Mouse (Mus musculus) CH12.LX (cell line): Measurements from ENCODE around the gene Cecr2. TPM values are rescaled to one million over a fixed set of nuclear protein-coding genes. Genes with fewer than 3 reads are reported as not detected.

ENCODE experiments used
- DNase-seq: peaks from one replicate; pipeline ENCODE4 v3.0.0-alpha.2; 2013; ENCODE audit errors: extremely low read depth
- H3K27ac ChIP-seq: 2 replicates; pipeline ENCODE4 v1.5.1; 2012; ENCODE audit warnings: low read depth, mild to moderate bottlenecking, control low read depth, moderate library complexity; ENCODE audit not compliant: insufficient read depth
- H3K27me3 ChIP-seq: replicated peaks from 2 replicates; pipeline ENCODE3; 2012; ENCODE audit warnings: inconsistent platforms
- H3K36me3 ChIP-seq, 2 experiments: replicated peaks in 1 of 2; 2 replicates each; pipeline versions ENCODE3 to v1.6.1; 2012; ENCODE audit warnings: inconsistent platforms in 1 of 2, low read length in 1 of 2, mild to moderate bottlenecking in 1 of 2, mixed read lengths in 1 of 2, moderate library complexity in 1 of 2; ENCODE audit not compliant: control insufficient read depth in 1 of 2, insufficient read depth in 1 of 2
- H3K4me1 ChIP-seq, 2 experiments: 2 replicates each; pipeline ENCODE4 v1.6.1; 2012; ENCODE audit warnings: inconsistent platforms in 1 of 2, moderate library complexity in 1 of 2; ENCODE audit not compliant: insufficient read depth in 2 of 2, control insufficient read depth in 1 of 2
- H3K4me2 ChIP-seq: 2 replicates; pipeline ENCODE4 v1.6.1; 2012; ENCODE audit warnings: low read depth, mild to moderate bottlenecking, control low read depth; ENCODE audit not compliant: poor library complexity, insufficient read depth, severe bottlenecking
- H3K4me3 ChIP-seq, 3 experiments: fragments of 150-350 bp in 1 of 3; sonication (generic) in 1 of 3; replicated peaks in 1 of 3; 2 replicates each; pipeline versions ENCODE3 to v1.5.1; 2011 to 2012; ENCODE audit warnings: low read depth in 2 of 3, low read length in 2 of 3, mild to moderate bottlenecking in 2 of 3, moderate library complexity in 2 of 3, control low read depth in 1 of 3, improper control_type of control experiment in 1 of 3, inconsistent platforms in 1 of 3, mixed read lengths in 1 of 3; ENCODE audit not compliant: poor library complexity in 1 of 3
- H3K79me2 ChIP-seq: replicated peaks from 2 replicates; pipeline ENCODE4 v1.6.1; 2012; ENCODE audit warnings: mild to moderate bottlenecking, moderate library complexity; ENCODE audit not compliant: control insufficient read depth, poor library complexity, insufficient read depth, severe bottlenecking; ENCODE audit errors: extremely low read depth
- H3K9ac ChIP-seq: 2 replicates; pipeline ENCODE4 v1.6.1; 2012; ENCODE audit warnings: low read depth, mild to moderate bottlenecking, control low read depth, moderate library complexity; ENCODE audit not compliant: insufficient read depth
- H3K9me3 ChIP-seq: replicated peaks from 2 replicates; pipeline ENCODE3; 2012; ENCODE audit warnings: low read length, inconsistent platforms, mixed read lengths
- BHLHE40 ChIP-seq: IDR thresholded peaks from 2 replicates; pipeline ENCODE4 v1.6.1; 2011; ENCODE audit warnings: mild to moderate bottlenecking, low read depth, low read length, improper control_type of control experiment
- CTCF ChIP-seq, 2 experiments: IDR thresholded peaks in 1 of 2; conservative IDR thresholded peaks in 1 of 2; 2 replicates each; pipeline ENCODE4 v1.5.1; 2011 to 2012; ENCODE audit warnings: low read depth in 2 of 2, low read length in 2 of 2, improper control_type of control experiment in 1 of 2, inconsistent platforms in 1 of 2, mild to moderate bottlenecking in 1 of 2, moderate library complexity in 1 of 2
- ELF1 ChIP-seq: IDR thresholded peaks from 2 replicates; pipeline ENCODE4 v1.6.1; 2014; ENCODE audit warnings: low read depth, mild to moderate bottlenecking, inconsistent platforms, low read length, improper control_type of control experiment
- EP300 ChIP-seq: IDR thresholded peaks from 2 replicates; pipeline ENCODE4 v1.6.1; 2011; ENCODE audit warnings: low read length, improper control_type of control experiment
- KAT2A ChIP-seq: IDR thresholded peaks from 2 replicates; pipeline ENCODE4 v1.6.1; 2012; ENCODE audit warnings: low read length, improper control_type of control experiment, inconsistent platforms; ENCODE audit not compliant: insufficient replicate concordance
- MAFK ChIP-seq: IDR thresholded peaks from 2 replicates; pipeline ENCODE4 v1.6.1; 2011; ENCODE audit warnings: low read length, improper control_type of control experiment; ENCODE audit not compliant: insufficient replicate concordance
- MAX ChIP-seq: IDR thresholded peaks from 2 replicates; pipeline ENCODE4 v1.6.1; 2011; ENCODE audit warnings: low read length, improper control_type of control experiment
- MAZ ChIP-seq: IDR thresholded peaks from 2 replicates; pipeline ENCODE4 v1.6.1; 2012; ENCODE audit warnings: low read depth, mild to moderate bottlenecking, inconsistent platforms, low read length, improper control_type of control experiment, moderate library complexity
- MEF2A ChIP-seq: IDR thresholded peaks from 2 replicates; pipeline ENCODE4 v1.6.1; 2014; ENCODE audit warnings: low read depth, mild to moderate bottlenecking, inconsistent platforms, low read length, improper control_type of control experiment, borderline replicate concordance
- NELFE ChIP-seq: IDR thresholded peaks from 2 replicates; pipeline ENCODE4 v1.6.1; 2011; ENCODE audit warnings: low read depth, low read length, improper control_type of control experiment
- RAD21 ChIP-seq: IDR thresholded peaks from 2 replicates; pipeline ENCODE4 v1.6.1; 2011; ENCODE audit warnings: low read depth, mild to moderate bottlenecking, low read length, improper control_type of control experiment, moderate library complexity
- SIN3A ChIP-seq: IDR thresholded peaks from 2 replicates; pipeline ENCODE4 v1.6.1; 2012; ENCODE audit warnings: low read length, improper control_type of control experiment, inconsistent platforms
- TCF12 ChIP-seq: IDR thresholded peaks from 2 replicates; pipeline ENCODE4 v1.6.1; 2014; ENCODE audit warnings: low read depth, mild to moderate bottlenecking, inconsistent platforms, low read length, improper control_type of control experiment
- USF1 ChIP-seq: IDR thresholded peaks from 2 replicates; pipeline ENCODE4 v1.6.1; 2014; ENCODE audit warnings: low read depth, mild to moderate bottlenecking, inconsistent platforms, low read length, improper control_type of control experiment
- ZKSCAN1 ChIP-seq: IDR thresholded peaks from 2 replicates; pipeline ENCODE4 v1.6.1; 2012; ENCODE audit warnings: low read depth, inconsistent platforms, low read length, improper control_type of control experiment, borderline replicate concordance
- ZMIZ1 ChIP-seq: IDR thresholded peaks from 2 replicates; pipeline ENCODE4 v1.6.1; 2012; ENCODE audit warnings: low read depth, mild to moderate bottlenecking, inconsistent platforms, low read length, improper control_type of control experiment
- dilution Hi-C: fragments of 300-500 bp; cut with MboI; formaldehyde crosslinking; loops from 2 replicates; pipeline ENCODE4 v1.14.3; 2020; ENCODE audit warnings: low sequenced_read_pairs; ENCODE audit not compliant: extremely low pct_unique_long_range_greater_than_20kb, extremely low pct_ligation_motif_present
- in situ Hi-C: fragments of 300-500 bp; cut with MboI; formaldehyde crosslinking; loops from 3 replicates; pipeline ENCODE4 v1.14.3; 2019; ENCODE audit warnings: low sequenced_read_pairs, low pct_ligation_motif_present, low pct_unique_long_range_greater_than_20kb, mixed read lengths
- polyA plus RNA-seq: library from polyadenylated mRNA; unstranded; fragments of >175 nt; gene quantifications from 2 replicates; pipeline ENCODE4 v1.2.1, GENCODE M21; 2012; ENCODE audit warnings: low read depth; ENCODE audit not compliant: insufficient read length
- total RNA-seq, 2 experiments: library from RNA; depleted of rRNA; stranded (reverse); fragments of 300-350 nt in 1 of 2; fragments of >200 nt in 1 of 2; gene quantifications; 2 replicates each; pipeline ENCODE4 v1.2.3; 2012 to 2014

Gene Cecr2
- total and polyA plus RNA-seq, 3 experiments, result 6.6 to 15.0 (median 12.5) TPM

DNA sequence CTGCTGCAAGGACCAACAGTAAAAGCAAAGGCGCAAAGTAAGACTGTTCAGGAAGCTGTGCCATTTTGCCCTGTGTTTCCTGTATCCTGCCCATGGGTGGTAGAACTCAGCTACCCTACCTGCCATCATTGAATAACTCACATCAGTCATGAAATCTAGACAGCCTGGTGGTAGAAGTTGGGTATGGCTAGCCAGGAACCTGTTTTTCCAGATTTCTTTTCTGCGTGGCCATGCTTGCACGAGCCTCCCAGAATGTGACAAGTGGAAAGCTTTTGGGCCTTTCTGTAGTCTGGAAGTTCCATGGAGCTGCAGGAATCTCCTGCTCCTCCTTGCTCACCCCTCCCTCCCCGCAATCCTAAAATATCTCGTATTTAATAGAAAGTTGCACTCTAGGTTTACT lies 49.1 kb downstream of the Cecr2 start:
- TF ChIP-seq MAZ (no peak), KAT2A (no peak), ZMIZ1 (no peak), BHLHE40 (no peak), MAX (no peak), MAFK (no peak), ZKSCAN1 (no peak), TCF12 (no peak), RAD21 (no peak), CTCF (conservative IDR thresholded peaks at IDR 0.05 in 1 of 2, IDR thresholded peaks at IDR 0.05 in 1 of 2; ENCODE audit: low read depth in 2 of 2, low read length in 2 of 2) (no peak), SIN3A (no peak), ELF1 (no peak), EP300 (no peak)
- DNase-seq, result no peak
- H3K4me1 ChIP-seq, result peaks cover 4 to 35% of the 10 kb centered on the region in 2 experiments
- H3K36me3 ChIP-seq, result no peaks in the 10 kb centered on the region
- peaks cover 24% of the 10 kb centered on the region for H3K79me2 ChIP-seq
- dilution Hi-C loops (no loop called here), in situ Hi-C loops (no loop called here)
- no peak overlapping the region for H3K4me3 ChIP-seq
- H3K9ac ChIP-seq, result no peak overlapping the region
- no peaks in the 10 kb centered on the region for H3K9me3 ChIP-seq
- no peak overlapping the region for H3K27ac ChIP-seq
- H3K4me2 ChIP-seq, result no peak overlapping the region
- no peaks in the 10 kb centered on the region for H3K27me3 ChIP-seq

DNA sequence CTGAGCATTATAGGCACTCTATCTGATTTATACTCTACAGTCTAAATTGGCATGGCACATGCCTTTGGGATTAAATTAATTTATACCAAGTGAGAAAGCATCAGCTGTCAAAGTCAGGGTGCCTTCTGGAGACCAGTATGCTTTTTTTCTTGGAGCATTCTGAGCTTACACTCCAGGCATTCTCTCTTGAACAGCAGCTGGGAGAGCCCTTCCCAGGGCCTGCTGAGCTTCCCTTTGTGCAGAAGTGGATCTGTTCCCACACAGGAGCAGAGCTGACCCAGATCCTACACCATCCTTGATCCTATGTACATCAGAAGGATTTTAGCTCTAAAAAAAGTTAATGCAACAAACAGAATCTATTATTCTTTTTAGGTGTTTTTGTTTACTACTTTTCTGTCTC lies 49.7 kb downstream of the Cecr2 start:
- Histone ChIP-seq H3K4me3 (no peak overlapping the region), H3K9me3 (no peaks in the 10 kb centered on the region), H3K4me2 (no peak overlapping the region), H3K9ac (no peak overlapping the region), H3K27me3 (no peaks in the 10 kb centered on the region), H3K4me1 (peaks cover 4 to 35% of the 10 kb centered on the region in 2 experiments), H3K36me3 (no peaks in the 10 kb centered on the region), H3K27ac (no peak overlapping the region), H3K79me2 (peaks cover 27% of the 10 kb centered on the region)
- dilution Hi-C loops, result no loop called here
- DNase-seq, result no peak
- in situ Hi-C loops, result no loop called here
- TF ChIP-seq KAT2A, result no peak
- TF ChIP-seq NELFE, result no peak
- TF ChIP-seq MAX, result no peak
- TF ChIP-seq MEF2A, result no peak
- no peak for TF ChIP-seq USF1
- TF ChIP-seq, all 38 proteins: peak for 0
